Mouse (Mus musculus) C2C12 (cell line): Measurements from ENCODE around the gene Ncmap. TPM values are rescaled to one million over a fixed set of nuclear protein-coding genes. Genes with fewer than 3 reads are reported as not detected.

Experiments
- H3K27me3 ChIP-seq: one replicate; pipeline ENCODE4 v1.6.1; 2011; ENCODE audit not compliant: control insufficient read depth, insufficient read depth, insufficient read length
- H3K36me3 ChIP-seq: one replicate; pipeline ENCODE4 v1.6.1; 2011; ENCODE audit not compliant: control insufficient read depth, insufficient read depth
- H3K4me3 ChIP-seq: one replicate; pipeline ENCODE4 v1.5.1; 2011; ENCODE audit warnings: mild to moderate bottlenecking, control low read depth; ENCODE audit not compliant: poor library complexity, insufficient read depth, severe bottlenecking
- H3K79me2 ChIP-seq: one replicate; pipeline ENCODE4 v1.6.1; 2011; ENCODE audit not compliant: control insufficient read depth, insufficient read depth
- H3K79me3 ChIP-seq: one replicate; pipeline ENCODE4 v1.6.1; 2011; ENCODE audit warnings: low read depth, control low read depth
- H3ac ChIP-seq: one replicate; pipeline ENCODE3; 2011; ENCODE audit warnings: low read depth; ENCODE audit not compliant: control insufficient read depth, insufficient read length
- CEBPB ChIP-seq: IDR thresholded peaks from one replicate; pipeline ENCODE4 v1.6.1; 2011; ENCODE audit warnings: low read depth, mild to moderate bottlenecking, control low read depth, moderate library complexity
- CTCF ChIP-seq: IDR thresholded peaks from one replicate; pipeline ENCODE4 v1.5.1; 2011; ENCODE audit not compliant: control insufficient read depth, insufficient read depth, insufficient read length
- FOSL1 ChIP-seq: IDR thresholded peaks from one replicate; pipeline ENCODE4 v1.8.0; 2011; ENCODE audit warnings: mild to moderate bottlenecking, low read length; ENCODE audit not compliant: poor library complexity, insufficient read depth, severe bottlenecking
- MAX ChIP-seq: IDR thresholded peaks from one replicate; pipeline ENCODE4 v1.6.1; 2011; ENCODE audit warnings: mild to moderate bottlenecking, control low read depth
- MYOD1 ChIP-seq: IDR thresholded peaks from one replicate; pipeline ENCODE4 v1.6.1; 2011; ENCODE audit warnings: low read depth; ENCODE audit not compliant: control insufficient read depth, insufficient read length
- MYOG ChIP-seq: IDR thresholded peaks from one replicate; pipeline ENCODE4 v1.6.1; 2011; ENCODE audit not compliant: control insufficient read depth, insufficient read length; ENCODE audit errors: extremely low read depth
- USF1 ChIP-seq: IDR thresholded peaks from one replicate; pipeline ENCODE4 v1.6.1; 2011; ENCODE audit warnings: low read depth, mild to moderate bottlenecking, control low read depth, moderate library complexity
- long read RNA-seq, 2 experiments: library from polyadenylated mRNA; unstranded; transcript quantifications; one replicate each; pipeline ENCODE4 v2.0.0; 2019 to 2020
- polyA plus RNA-seq: library from polyadenylated mRNA; unstranded; fragments of >200 nt; fragmentation: generic; extraction: Trizol; gene quantifications from one replicate; pipeline ENCODE4 v1.2.1, GENCODE M21; 2012; ENCODE audit warnings: missing spikeins

Gene Ncmap
- polyA plus RNA-seq: 0.02 TPM
- long read RNA-seq, experiment 1: 0 reads
- long read RNA-seq, experiment 2: 0 reads

- no peak within 1 kb of the TSS for H3K4me3 ChIP-seq
- no peak for TF ChIP-seq FOSL1
- no peak for TF ChIP-seq CTCF
- TF ChIP-seq MAX: no peak
- no peak for TF ChIP-seq MYOG
- no peak for TF ChIP-seq CEBPB
- TF ChIP-seq USF1: no peak
- no peak for TF ChIP-seq MYOD1
- H3K79me2 ChIP-seq: no peaks in the 10 kb centered on the region
- H3K79me3 ChIP-seq: no peaks in the 10 kb centered on the region
- no peak within 1 kb of the TSS for H3ac ChIP-seq
- no peaks in the 10 kb centered on the region for H3K36me3 ChIP-seq
- peaks cover 31% of the 10 kb centered on the region for H3K27me3 ChIP-seq
These were observed at the start of gene Ncmap for GRCm38 (mm10) chr4:135397991-135398390. TSS of gene Ncmap (minus strand) at chr4:135398227.

GRCm38 (mm10) chr4:135442473-135442872, 44.4 kb upstream of the Ncmap start:
- Histone ChIP-seq H3K27me3 (no peaks in the 10 kb centered on the region), H3ac (no peak overlapping the region), H3K36me3 (no peaks in the 10 kb centered on the region), H3K79me3 (no peaks in the 10 kb centered on the region), H3K79me2 (no peaks in the 10 kb centered on the region), H3K4me3 (no peak overlapping the region)
- TF ChIP-seq CTCF: no peak
- no peak for TF ChIP-seq FOSL1
- TF ChIP-seq MYOG: no peak
- no peak for TF ChIP-seq MAX
- no peak for TF ChIP-seq USF1
- no peak for TF ChIP-seq MYOD1
- no peak for TF ChIP-seq CEBPB

- TF ChIP-seq CTCF (no peak), CEBPB (no peak), MYOG (no peak), USF1 (no peak), FOSL1 (no peak), MAX (no peak), MYOD1 (no peak)
- no peak overlapping the region for H3K4me3 ChIP-seq
- no peaks in the 10 kb centered on the region for H3K36me3 ChIP-seq
- no peaks in the 10 kb centered on the region for H3K79me3 ChIP-seq
- H3K27me3 ChIP-seq: no peaks in the 10 kb centered on the region
- H3ac ChIP-seq: no peak overlapping the region
- H3K79me2 ChIP-seq: no peaks in the 10 kb centered on the region
These were observed 42.0 kb upstream of the Ncmap start for GRCm38 (mm10) chr4:135439904-135440522.

GRCm38 (mm10) chr4:135439188-135439647, 41.2 kb upstream of the Ncmap start:
- no peak for TF ChIP-seq FOSL1
- Histone ChIP-seq H3K27me3 (no peaks in the 10 kb centered on the region), H3K79me3 (no peaks in the 10 kb centered on the region), H3K36me3 (no peaks in the 10 kb centered on the region), H3ac (no peak overlapping the region), H3K79me2 (no peaks in the 10 kb centered on the region), H3K4me3 (no peak overlapping the region)

GRCm38 (mm10) chr4:135437924-135438323, 39.9 kb upstream of the Ncmap start:
- no peaks in the 10 kb centered on the region for H3K27me3 ChIP-seq
- H3K36me3 ChIP-seq: no peaks in the 10 kb centered on the region
- H3K79me3 ChIP-seq: no peaks in the 10 kb centered on the region
- TF ChIP-seq FOSL1 (no peak), MYOD1 (no peak), USF1 (no peak), CEBPB (no peak), CTCF (no peak), MAX (no peak), MYOG (no peak)
- H3K4me3 ChIP-seq: no peak overlapping the region
- H3K79me2 ChIP-seq: no peaks in the 10 kb centered on the region
- no peak overlapping the region for H3ac ChIP-seq

- Histone ChIP-seq H3K27me3 (no peaks in the 10 kb centered on the region), H3K4me3 (no peak overlapping the region), H3ac (no peak overlapping the region), H3K36me3 (no peaks in the 10 kb centered on the region), H3K79me2 (no peaks in the 10 kb centered on the region), H3K79me3 (no peaks in the 10 kb centered on the region)
- no peak for TF ChIP-seq FOSL1
- TF ChIP-seq CEBPB: no peak
- no peak for TF ChIP-seq MAX
- no peak for TF ChIP-seq USF1
- no peak for TF ChIP-seq MYOD1
- TF ChIP-seq MYOG: no peak
- no peak for TF ChIP-seq CTCF
These were observed 38.3 kb upstream of the Ncmap start for GRCm38 (mm10) chr4:135436291-135436690.
